Mouse (Mus musculus) inflammation-experienced regulatory T-cells, adult 16 weeks (primary cell): ENCODE measurements around the gene Fam69b. TPM values are rescaled to one million over a fixed set of nuclear protein-coding genes. Genes with fewer than 3 reads are reported as not detected.

ENCODE experiments used
- polyA plus RNA-seq: library from polyadenylated mRNA; unstranded; fragments of 100-300 nt; shearing (Covaris generic); gene quantifications from one replicate; pipeline ENCODE4 v1.2.1, GENCODE M21; 2017

The Fam69b gene
- 3.2 TPM for polyA plus RNA-seq

DNA sequence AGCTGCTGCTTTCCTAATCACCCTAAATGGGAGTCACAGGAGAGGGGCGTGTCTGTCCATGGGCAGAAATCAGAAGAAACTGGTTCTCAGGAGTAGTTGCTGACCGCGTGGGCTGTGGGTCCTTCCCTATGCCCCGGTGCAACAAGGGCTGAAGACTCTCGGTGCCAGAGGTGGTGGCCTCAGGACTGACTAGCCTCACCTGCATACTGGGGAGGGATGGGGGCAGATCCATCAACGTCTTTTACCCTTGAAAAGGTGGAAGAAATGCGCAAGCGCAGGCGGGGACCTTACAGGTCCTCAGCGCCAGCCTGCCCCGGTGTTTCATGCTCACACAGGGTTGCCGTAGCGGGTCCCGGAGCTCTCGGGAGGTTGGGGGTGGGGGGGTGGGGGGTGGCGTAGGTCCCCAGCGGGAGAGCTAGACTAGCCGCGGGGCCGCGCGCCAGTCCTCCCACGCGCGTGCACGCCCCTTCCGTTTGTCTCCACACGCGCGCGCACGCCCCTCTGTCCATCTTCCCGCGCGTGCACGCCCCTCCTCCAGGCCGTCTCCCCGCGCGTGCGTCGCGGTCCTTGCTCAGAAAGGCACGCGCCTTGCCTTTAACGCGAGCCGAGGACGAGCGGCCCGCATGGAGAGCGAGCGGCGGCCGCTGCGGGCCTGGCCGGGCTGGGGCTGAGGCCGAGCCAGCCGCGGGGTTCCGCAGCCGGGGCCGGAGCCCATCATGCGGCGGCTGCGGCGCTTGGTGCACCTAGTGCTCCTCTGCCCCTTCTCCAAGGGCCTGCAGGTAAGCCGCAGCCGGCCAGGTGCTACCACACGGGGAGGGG lies at the start of gene Fam69b:
TSS of gene Fam69b (plus strand) at position 537 of the 819 bp plus-strand sequence.

DNA sequence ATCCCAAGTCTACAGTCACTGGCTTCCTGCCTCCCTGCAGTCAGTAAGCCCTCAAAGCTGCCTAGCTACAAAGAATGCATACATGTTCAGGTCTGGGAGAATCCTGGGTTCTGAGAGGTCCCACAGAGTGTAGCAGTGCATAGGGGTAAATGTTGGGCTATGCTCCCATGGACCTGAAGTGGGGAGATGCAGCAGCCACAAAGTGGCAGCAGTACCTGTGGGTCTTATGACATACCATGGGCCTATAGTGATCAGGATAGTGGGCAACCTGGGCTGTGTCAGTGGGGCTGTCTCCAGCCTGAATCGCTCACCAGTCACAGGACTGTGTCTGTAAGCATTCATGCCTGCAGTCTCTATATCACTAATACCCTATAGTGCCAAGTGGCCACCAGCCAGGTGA lies 48.5 kb upstream of the Fam69b start, which contains the start of gene Egfl7:
TSS of gene Egfl7 (plus strand) at position 301 of the 400 bp plus-strand sequence.

DNA sequence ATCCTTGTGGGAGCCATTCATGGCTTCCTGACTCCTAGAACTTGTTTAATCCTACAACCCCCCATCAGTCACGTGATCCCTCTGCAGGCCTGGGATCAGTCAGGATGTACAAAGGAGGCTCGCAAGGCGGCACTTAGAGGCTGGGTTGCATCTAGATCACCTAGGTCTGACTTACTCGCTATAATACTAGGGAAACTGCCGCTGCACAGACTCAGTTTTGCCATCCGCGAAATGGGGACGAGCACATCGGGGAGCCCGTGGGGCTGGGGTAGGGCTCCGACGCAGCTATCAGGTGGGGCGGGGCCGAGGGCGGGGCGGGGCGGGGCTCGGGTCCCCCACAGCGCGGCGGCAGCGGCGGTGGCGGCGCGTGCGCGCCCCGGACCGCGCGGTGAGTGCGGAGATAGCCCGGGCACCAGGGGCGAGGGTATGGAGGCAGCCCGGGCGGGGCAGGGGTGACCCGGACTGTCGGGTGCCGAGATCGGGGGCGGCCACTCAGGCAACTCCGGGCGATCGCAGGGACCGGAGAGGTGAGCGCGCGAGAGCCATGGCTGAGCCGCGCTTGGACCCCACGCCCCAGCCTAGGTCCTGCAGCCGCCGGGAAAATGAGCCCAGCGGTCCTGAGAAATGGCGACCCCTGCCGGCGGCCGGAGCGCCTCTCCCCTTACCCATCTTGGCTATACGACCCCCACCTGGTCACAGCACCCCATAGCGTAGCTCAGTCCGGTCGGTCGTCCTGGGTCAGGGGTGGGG lies 41.8 kb upstream of the Fam69b start, which contains the start of gene Gm20532:
TSS of gene Gm20532 (plus strand) at position 346 of the 750 bp plus-strand sequence.

DNA sequence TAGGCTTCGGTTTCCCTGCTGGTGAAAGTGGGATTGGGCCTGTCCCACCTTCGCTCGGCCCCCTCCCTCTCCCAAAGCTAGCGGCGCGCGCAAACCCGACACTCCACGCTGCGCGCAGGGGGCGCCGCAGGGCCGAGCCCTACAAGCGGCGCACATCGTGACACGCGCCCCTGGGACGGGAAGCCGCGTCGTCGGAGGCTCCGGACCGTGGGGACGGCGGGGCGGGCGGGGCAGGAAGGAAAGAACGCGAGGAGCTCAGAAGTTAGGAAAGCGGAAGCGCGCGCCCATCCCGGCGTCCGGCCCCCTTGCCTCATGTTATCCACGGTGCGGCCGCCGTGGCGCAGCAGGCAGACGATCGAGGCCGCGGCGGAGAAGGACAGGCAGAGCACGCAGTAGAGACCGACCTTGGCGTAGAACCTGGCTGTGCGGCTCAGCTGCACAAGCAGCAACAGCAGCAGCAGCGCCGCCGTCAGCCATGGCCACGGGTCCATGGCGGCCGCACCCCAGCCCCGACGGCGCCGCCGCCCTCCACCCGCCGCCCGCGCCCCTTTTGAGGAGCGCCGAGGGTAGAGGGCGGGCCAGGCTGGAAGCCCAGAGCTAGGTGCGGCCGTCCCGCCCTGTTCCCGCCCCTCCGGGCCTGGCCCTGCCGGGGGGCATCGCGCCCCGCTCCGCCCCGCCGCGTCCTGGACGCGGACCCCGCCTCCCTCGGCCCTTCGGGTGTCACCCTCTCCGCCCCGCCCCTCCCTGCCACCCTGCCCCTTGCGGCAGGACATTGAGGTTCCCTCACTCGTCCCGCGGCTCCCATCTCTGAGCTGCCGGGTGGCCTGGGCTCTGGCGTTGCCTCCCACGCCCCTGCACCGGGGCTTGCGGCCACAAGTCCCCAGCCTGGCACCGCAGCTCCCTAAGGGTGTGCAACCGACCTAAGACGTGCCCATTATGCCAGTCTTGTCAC lies 24.3 kb upstream of the Fam69b start, which contains the start of gene Agpat2:
TSS of gene Agpat2 (minus strand) at position 698 of the 952 bp plus-strand sequence.

DNA sequence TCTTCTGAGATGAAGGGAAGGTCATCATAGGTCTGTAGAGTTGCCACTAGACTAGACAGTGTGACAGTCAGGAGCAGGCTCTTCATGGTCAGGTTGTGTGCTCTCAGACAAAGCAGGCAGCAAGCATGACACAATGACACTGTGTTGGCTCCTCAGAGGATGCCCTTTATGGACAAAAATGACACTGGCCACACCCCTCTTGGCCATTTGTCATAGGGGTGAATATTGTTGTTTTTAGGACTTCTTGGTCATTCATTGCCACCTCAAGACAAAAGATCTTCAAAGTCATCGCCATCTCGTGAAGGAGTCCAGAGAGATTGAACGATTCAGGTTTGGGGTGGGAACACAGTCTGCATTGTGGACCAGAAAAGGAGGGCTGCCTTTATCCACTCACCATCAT lies 42.9 kb downstream of the Fam69b start, which contains the start of gene Lcn4:
TSS of gene Lcn4 (minus strand) at position 101 of the 400 bp plus-strand sequence.

Other genes with a start within 250 kb of the Fam69b start
- 53.5 TPM for gene Snapc4, start 247.8 kb upstream of the Fam69b start, polyA plus RNA-seq
- 55.7 TPM for gene Entr1, start 239.1 kb upstream of the Fam69b start, polyA plus RNA-seq
- 118 TPM for gene Pmpca, start 239.1 kb upstream of the Fam69b start, polyA plus RNA-seq
- 28.3 TPM for gene Inpp5e, start 219.3 kb upstream of the Fam69b start, polyA plus RNA-seq
- gene Sec16a, start 183.2 kb upstream of the Fam69b start, polyA plus RNA-seq, result 72.4 TPM
- gene Notch1, start 111.8 kb upstream of the Fam69b start, polyA plus RNA-seq, result 22.0 TPM
- 0.66 TPM for gene Egfl7, start 48.4 kb upstream of the Fam69b start, polyA plus RNA-seq
- not detected for gene Gm20532, start 41.8 kb upstream of the Fam69b start, polyA plus RNA-seq
- 10.2 TPM for gene Agpat2, start 24.0 kb upstream of the Fam69b start, polyA plus RNA-seq
- 0.65 TPM for gene Lcn4, start 42.8 kb downstream of the Fam69b start, polyA plus RNA-seq
- gene Abo, start 236.5 kb downstream of the Fam69b start, polyA plus RNA-seq, result not detected